Mouse (Mus musculus): ENCODE measurements around the gene Jak1.

- no peak for TF ChIP-seq CTCF (IDR thresholded peaks at IDR 0.05; ENCODE audit: low read depth)
- no peak for TF ChIP-seq EP300 (IDR thresholded peaks at IDR 0.05; ENCODE audit: low read depth)
Measured at GRCm38 (mm10) chr4:101220946-101221345, 44.1 kb downstream of the Jak1 start.
